Mouse (Mus musculus) intestine, embryonic 14.5 days (tissue): Measurements from ENCODE around the gene Vav3. TPM values are rescaled to one million over a fixed set of nuclear protein-coding genes. Genes with fewer than 3 reads are reported as not detected.
"Not testable (repeated sequence)": the region's sequence is repeated elsewhere in the genome, so short reads cannot be mapped to it uniquely, and the experiment has no call there.

Experiments
- ATAC-seq: fragments of 200-750 bp; cut with Nextera tagmentation; replicated peaks from 2 replicates; pipeline ENCODE4 v1.8.0; 2017; ENCODE audit warnings: low read depth, moderate number of reproducible peaks, moderate TSS enrichment, moderate library complexity; ENCODE audit not compliant: low FRiP score, low TSS enrichment
- DNase-seq: peaks from one replicate; pipeline ENCODE4 v3.0.0-alpha.2; 2018; ENCODE audit warnings: low spot score
- H3K27ac ChIP-seq: fragments of 300-500 bp; sonication (generic); 2 replicates; pipeline ENCODE4 v1.5.1; 2014; ENCODE audit warnings: low read depth, mild to moderate bottlenecking, control low read depth
- H3K27me3 ChIP-seq: fragments of 300-500 bp; sonication (generic); replicated peaks from 2 replicates; pipeline ENCODE4 v1.6.1; 2014; ENCODE audit warnings: low read length, control low read depth; ENCODE audit not compliant: control insufficient read depth, insufficient read depth
- H3K36me3 ChIP-seq: fragments of 300-500 bp; sonication (generic); 2 replicates; pipeline ENCODE4 v1.6.1; 2014; ENCODE audit warnings: low read length, control low read depth; ENCODE audit not compliant: control insufficient read depth, insufficient read depth
- H3K4me1 ChIP-seq: fragments of 300-500 bp; sonication (generic); replicated peaks from 2 replicates; pipeline ENCODE4 v1.6.1; 2014; ENCODE audit warnings: low read length, control low read depth, mixed read lengths; ENCODE audit not compliant: control insufficient read depth, insufficient read depth
- H3K4me2 ChIP-seq: fragments of 300-500 bp; sonication (generic); 2 replicates; pipeline ENCODE4 v1.6.1; 2014; ENCODE audit warnings: low read length
- H3K4me3 ChIP-seq: fragments of 300-500 bp; sonication (generic); 2 replicates; pipeline ENCODE4 v1.5.1; 2014; ENCODE audit warnings: low read depth, low read length, control low read depth, mixed read lengths
- H3K9ac ChIP-seq: fragments of 300-500 bp; sonication (generic); 2 replicates; pipeline ENCODE4 v1.6.1; 2014; ENCODE audit warnings: mild to moderate bottlenecking, low read length
- H3K9me3 ChIP-seq: fragments of 300-500 bp; sonication (generic); 2 replicates; pipeline ENCODE4 v1.6.1; 2016; ENCODE audit warnings: low read length, control low read depth; ENCODE audit not compliant: control insufficient read depth
- WGBS: fragments of 180-500 bp; shearing (Covaris S2); extraction: QIAGEN DNeasy Blood & Tissue Kit; methylation state at CpG from one replicate; pipeline ENCODE4 v1.1.7; 2014; 5-methylcytosine and 5-hydroxymethylcytosine counted together
- polyA plus RNA-seq: library from polyadenylated mRNA; unstranded; fragments of >200 nt; fragmentation: Nextera tagmentation; extraction: Ambion mirVana; gene quantifications from 2 replicates; pipeline ENCODE4 v1.2.1, GENCODE M21; 2014

Gene Vav3
- polyA plus RNA-seq, 1 experiment from 2014 or later = 17.1 TPM

DNA sequence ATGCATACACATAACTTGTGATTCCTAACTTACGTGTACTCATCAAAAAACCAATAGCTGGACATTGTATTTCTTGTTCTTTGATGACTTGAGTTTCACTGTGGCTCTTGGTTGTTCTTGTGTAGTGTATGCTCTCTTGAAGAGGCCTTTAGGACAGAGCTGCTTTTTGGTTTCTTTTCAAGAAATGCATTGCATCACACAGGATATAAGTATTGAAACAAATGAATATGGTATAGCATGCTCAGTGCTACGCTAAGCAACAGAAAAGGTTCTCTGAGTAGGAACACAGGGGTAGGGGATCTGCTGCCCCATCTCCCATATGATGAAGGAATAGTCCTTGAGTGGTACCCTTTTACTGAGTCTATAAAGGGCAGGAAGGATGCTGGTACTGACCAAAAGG is 98.1 kb downstream of the Vav3 start:
- no peaks in the 10 kb centered on the region for H3K36me3 ChIP-seq
- H3K4me3 ChIP-seq = no peak overlapping the region
- no peaks in the 10 kb centered on the region for H3K27me3 ChIP-seq
- no peak overlapping the region for H3K4me2 ChIP-seq
- no peaks in the 10 kb centered on the region for H3K9me3 ChIP-seq
- 90% methylated on average over 2 of the region's 2 CpGs for WGBS
- DNase-seq = no peak
- no peak overlapping the region for H3K9ac ChIP-seq
- no peaks in the 10 kb centered on the region for H3K4me1 ChIP-seq
- no peak for ATAC-seq
- H3K27ac ChIP-seq = no peak overlapping the region

DNA sequence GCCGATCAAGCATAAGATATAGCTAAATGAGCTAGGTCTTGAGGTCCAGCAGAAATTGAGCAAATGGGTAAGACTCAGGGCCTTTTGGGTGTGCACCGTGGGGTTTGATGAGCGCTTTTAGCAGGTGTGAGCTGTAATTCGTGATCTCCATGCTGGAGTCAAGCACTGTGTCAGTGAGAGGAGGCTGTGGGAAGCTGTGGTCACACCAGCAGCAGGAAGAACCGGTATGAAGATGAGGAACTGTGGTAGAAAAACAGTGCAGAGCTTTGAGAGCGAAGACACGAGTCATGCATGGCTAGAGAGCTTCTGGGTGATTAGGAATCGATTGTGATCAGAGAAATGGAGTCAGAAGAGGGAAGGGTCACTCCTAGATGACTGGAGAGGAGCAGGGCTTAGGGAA is 98.8 kb downstream of the Vav3 start:
- DNase-seq (no peak), ATAC-seq (no peak)
- H3K9me3 ChIP-seq = no peaks in the 10 kb centered on the region

DNA sequence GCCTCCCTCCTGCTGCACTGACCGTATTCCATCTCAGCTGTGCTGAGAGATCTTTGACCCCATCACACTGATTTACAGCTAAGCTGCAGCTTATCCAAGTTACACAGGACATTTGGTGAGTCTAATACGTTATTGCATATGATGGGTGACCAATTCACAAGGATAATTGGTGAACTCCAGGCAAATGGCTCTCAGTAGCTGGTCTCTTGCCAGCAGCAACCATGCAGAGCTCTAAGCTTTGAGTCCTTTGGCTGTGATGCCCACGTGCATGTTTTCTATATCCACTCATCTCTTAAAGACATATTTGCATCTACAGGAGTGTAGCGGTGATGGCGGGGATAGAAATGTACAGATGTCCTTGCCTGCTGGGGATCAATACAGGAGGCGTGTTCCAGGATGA is 99.5 kb downstream of the Vav3 start:
- no peak for DNase-seq
- H3K4me3 ChIP-seq = no peak overlapping the region
- WGBS = 76% methylated on average over 6 of the region's 6 CpGs

More for the DNA sequence above, 98.8 kb downstream of the Vav3 start:
- no peak overlapping the region for H3K27ac ChIP-seq
- no peaks in the 10 kb centered on the region for H3K36me3 ChIP-seq
- no peak overlapping the region for H3K4me3 ChIP-seq
- no peak overlapping the region for H3K4me2 ChIP-seq
- H3K9ac ChIP-seq = no peak overlapping the region
- no peaks in the 10 kb centered on the region for H3K4me1 ChIP-seq
- no peaks in the 10 kb centered on the region for H3K27me3 ChIP-seq
- 81% methylated on average over 8 of the region's 8 CpGs for WGBS

DNA sequence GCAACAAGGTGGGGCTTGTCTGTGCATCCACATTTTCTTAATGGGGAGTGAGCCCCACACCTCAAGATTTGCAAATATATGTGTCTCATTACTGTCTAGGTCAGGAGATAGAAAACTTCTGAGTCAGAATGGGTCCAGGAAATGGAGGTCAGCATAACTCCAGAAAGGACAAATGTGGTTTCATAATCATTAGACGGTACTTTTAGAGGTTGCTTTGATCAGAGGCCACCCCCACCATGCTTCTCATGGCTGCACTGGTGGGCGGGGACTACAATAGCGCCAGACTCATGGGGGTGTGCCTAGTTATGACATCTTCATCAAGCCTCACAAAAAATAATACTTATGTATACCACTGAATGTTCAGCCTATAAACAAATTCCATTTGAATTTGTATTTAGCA is 103.6 kb downstream of the Vav3 start:
- ATAC-seq (no peak), DNase-seq (no peak)
- Histone ChIP-seq H3K4me1 (no peaks in the 10 kb centered on the region), H3K27me3 (no peaks in the 10 kb centered on the region), H3K27ac (no peak overlapping the region), H3K4me3 (no peak overlapping the region), H3K9me3 (no peaks in the 10 kb centered on the region), H3K9ac (no peak overlapping the region), H3K4me2 (no peak overlapping the region), H3K36me3 (no peaks in the 10 kb centered on the region)
- WGBS = 85% methylated on average over 3 of the region's 3 CpGs

More for the DNA sequence above, 99.5 kb downstream of the Vav3 start:
- no peak overlapping the region for H3K27ac ChIP-seq
- H3K9ac ChIP-seq = no peak overlapping the region
- H3K4me1 ChIP-seq = no peaks in the 10 kb centered on the region
- ATAC-seq = no peak
- no peaks in the 10 kb centered on the region for H3K27me3 ChIP-seq
- no peaks in the 10 kb centered on the region for H3K36me3 ChIP-seq
- H3K4me2 ChIP-seq = no peak overlapping the region
- H3K9me3 ChIP-seq = no peaks in the 10 kb centered on the region

DNA sequence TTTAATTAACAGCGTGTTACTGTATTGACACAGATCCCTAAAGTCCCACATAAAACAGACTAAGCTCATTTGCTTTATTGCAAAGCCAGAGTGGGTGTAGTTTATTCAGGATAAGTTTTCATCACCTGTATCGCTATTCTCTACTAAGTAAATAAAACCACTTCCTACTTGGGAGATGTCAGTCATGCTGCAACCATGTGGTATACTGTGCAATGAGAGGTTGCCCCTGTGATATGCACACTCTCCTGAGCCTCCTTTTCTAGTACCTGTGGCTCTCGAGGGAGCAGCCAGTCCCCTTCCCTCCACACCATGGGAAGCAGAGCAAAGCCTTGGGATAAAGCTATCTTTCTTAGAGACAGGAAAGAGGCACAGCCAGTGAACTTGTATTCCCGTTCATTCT is 106.5 kb downstream of the Vav3 start:
- WGBS = 78% methylated on average over 4 of the region's 4 CpGs
- Histone ChIP-seq H3K9ac (no peak overlapping the region), H3K4me1 (no peaks in the 10 kb centered on the region; the same call in 1 of the 2 replicates), H3K4me3 (no peak overlapping the region), H3K9me3 (no peaks in the 10 kb centered on the region), H3K4me2 (no peak overlapping the region), H3K27ac (no peak overlapping the region), H3K36me3 (no peaks in the 10 kb centered on the region), H3K27me3 (no peaks in the 10 kb centered on the region)
- ATAC-seq (no peak), DNase-seq (no peak)

DNA sequence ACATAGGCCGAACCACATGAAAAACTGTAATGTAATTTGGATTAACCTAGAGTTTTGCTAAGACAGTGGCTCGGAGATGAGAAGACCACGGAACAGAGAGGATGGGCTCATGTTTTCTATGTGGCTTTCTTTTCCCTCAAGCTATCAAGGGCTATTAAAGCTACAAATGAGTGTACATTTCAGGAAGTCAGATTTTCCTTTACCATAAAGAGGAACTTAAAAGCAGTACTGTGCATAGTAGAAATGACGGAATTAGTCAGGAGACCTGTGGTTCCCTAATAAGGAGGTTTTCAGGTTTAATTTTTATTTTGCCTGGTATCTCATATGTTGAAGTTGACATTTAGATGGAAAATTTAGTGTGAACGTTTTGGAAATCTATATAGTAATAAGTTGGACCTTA is 107.8 kb downstream of the Vav3 start:
- H3K4me3 ChIP-seq, H3K36me3 ChIP-seq, ATAC-seq, H3K9me3 ChIP-seq, H3K27ac ChIP-seq, H3K27me3 ChIP-seq, H3K4me1 ChIP-seq, H3K9ac ChIP-seq, DNase-seq, H3K4me2 ChIP-seq: not testable (repeated sequence)
- 84% methylated on average over 5 of the region's 5 CpGs for WGBS

DNA sequence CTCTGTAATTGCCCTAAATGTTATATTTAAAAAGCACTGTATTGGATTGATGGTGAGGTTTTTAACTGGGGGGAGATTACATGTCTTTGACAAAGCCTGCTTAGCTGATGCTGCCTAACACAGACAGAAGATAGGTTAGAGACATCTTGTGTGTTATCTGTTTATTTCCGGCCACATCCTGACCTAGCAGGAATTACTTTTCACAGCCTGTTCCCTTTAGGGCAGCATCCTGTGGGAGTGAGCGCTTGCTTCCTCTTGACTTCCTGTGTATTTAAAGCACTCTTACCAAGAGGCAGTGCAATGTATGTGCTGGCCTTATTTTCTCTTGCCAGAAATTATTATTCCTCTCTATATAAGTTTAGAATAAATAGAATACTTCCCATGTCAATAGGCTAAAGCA is 111.5 kb downstream of the Vav3 start:
- Histone ChIP-seq H3K4me3 (no peak overlapping the region), H3K9me3 (no peaks in the 10 kb centered on the region), H3K4me2 (no peak overlapping the region), H3K36me3 (no peaks in the 10 kb centered on the region), H3K9ac (no peak overlapping the region), H3K27ac (no peak overlapping the region), H3K4me1 (no peaks in the 10 kb centered on the region; the same call in 1 of the 2 replicates), H3K27me3 (no peaks in the 10 kb centered on the region)
- DNase-seq (no peak), ATAC-seq (no peak)
- WGBS = 73% methylated on average over 2 of the region's 2 CpGs

DNA sequence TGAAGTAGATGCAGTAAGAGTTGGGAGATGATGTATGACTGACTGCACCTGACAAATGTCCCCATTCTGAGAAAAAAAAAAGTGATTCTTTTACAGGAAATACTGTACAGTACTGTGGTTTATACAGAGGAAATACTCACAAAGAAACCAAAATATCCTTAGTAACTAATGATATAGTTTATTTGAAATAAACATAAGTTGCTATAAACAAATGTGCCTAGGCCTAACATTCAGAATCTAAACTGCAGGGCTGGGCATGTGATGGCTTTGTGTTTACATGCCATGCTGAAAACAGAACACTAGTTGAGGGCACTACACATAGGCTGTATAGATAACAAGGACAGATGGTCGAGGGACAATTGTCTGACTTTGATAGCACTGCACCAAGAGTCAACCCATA is 114.2 kb downstream of the Vav3 start:
- WGBS = 19% methylated on average over 1 of the region's 1 CpGs

DNA sequence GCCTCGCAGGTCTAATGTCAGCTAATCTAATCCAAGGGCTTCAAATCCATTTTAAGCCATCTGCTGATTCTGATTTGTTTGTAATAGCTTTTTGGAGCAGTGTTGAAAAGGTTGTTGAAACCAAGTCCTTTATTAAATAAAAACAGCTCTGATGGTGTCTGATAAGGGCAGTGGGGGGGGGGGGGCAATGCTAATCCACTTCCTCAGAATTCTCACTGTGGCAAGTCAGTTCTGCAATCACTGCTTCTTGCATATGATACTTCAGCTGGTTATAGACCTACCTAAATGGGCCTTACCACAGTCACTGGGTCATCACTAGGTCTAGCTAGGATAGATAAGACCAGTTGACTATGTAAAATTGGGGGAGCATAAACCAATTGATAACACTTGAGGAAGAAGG is 115.9 kb downstream of the Vav3 start:
- Histone ChIP-seq H3K9me3 (no peaks in the 10 kb centered on the region), H3K4me3 (no peak overlapping the region), H3K27ac (no peak overlapping the region), H3K4me2 (no peak overlapping the region), H3K27me3 (no peaks in the 10 kb centered on the region), H3K4me1 (no peaks in the 10 kb centered on the region; the same call in 1 of the 2 replicates), H3K9ac (no peak overlapping the region), H3K36me3 (no peaks in the 10 kb centered on the region)
- ATAC-seq (no peak), DNase-seq (no peak)
- WGBS = 88% methylated on average over 1 of the region's 1 CpGs

More for the DNA sequence above, 114.2 kb downstream of the Vav3 start:
- Histone ChIP-seq H3K27ac (no peak overlapping the region), H3K4me1 (no peaks in the 10 kb centered on the region; the same call in 1 of the 2 replicates), H3K27me3 (no peaks in the 10 kb centered on the region), H3K4me3 (no peak overlapping the region), H3K9me3 (no peaks in the 10 kb centered on the region), H3K4me2 (no peak overlapping the region), H3K9ac (no peak overlapping the region), H3K36me3 (no peaks in the 10 kb centered on the region)
- ATAC-seq (no peak), DNase-seq (no peak)
